Comparison of ENCODE assay signal across 7 mouse cellular contexts in the genomic region with DNA sequence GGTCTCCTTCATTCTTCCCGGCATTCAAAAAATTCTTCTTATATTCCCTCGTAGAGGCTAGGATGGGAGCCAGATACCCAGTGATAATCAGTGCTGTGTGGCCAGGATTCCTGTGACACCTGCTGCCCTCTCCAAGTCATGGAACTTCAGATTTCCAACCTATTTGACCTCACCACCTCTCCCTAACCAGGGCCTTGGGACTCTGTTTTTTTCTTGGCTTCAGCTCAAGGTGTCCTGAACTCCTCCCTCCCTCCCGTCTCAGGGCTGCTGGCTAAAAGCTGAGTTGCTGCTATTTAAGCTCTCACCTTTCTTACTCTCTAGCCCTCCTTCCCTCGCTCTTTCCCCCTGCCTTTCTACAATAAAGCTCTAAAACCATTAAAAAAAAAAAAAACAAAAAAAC. TPM values are rescaled to one million over a fixed set of nuclear protein-coding genes. Genes with fewer than 3 reads are reported as not detected.
A peak's percentile ranks its signal among the peaks of the same experiment; 100 is the strongest.
DNase-seq lines count a peak whose midpoint lies in the region; ATAC-seq lines count a peak whose summit lies in the region.

No protein-coding gene starts in this region.

- H3K4me1 ChIP-seq in lung, embryonic 15.5 days = peaks cover 26% of the 10 kb centered on the region
- H3K4me1 ChIP-seq in forebrain, embryonic 14.5 days (ENCODE audit: control insufficient read depth, insufficient read depth, low read length) = peaks cover 18% of the 10 kb centered on the region
- peaks cover 50% of the 10 kb centered on the region for H3K4me1 ChIP-seq in limb, embryonic 10.5 days
- H3K4me1 ChIP-seq in neural tube, embryonic 13.5 days (replicated peaks) = peaks cover 38% of the 10 kb centered on the region

- no peaks in the 10 kb centered on the region for H3K27me3 ChIP-seq in lung, embryonic 15.5 days
- H3K27me3 ChIP-seq in forebrain, embryonic 14.5 days (replicated peaks; ENCODE audit: control insufficient read depth, insufficient read depth, low read length) = no peaks in the 10 kb centered on the region
- no peaks in the 10 kb centered on the region for H3K27me3 ChIP-seq in limb, embryonic 10.5 days (ENCODE audit: low read depth, poor library complexity, severe bottlenecking)
- H3K27me3 ChIP-seq in neural tube, embryonic 13.5 days = no peaks in the 10 kb centered on the region

- no peak for DNase-seq in lung, postnatal 4 days
- peak; percentile 34 for DNase-seq in forebrain, embryonic 14.5 days (ENCODE audit: low spot score)
- DNase-seq in limb, embryonic 10.5 days (ENCODE audit: low spot score) = no peak
- DNase-seq in urinary bladder, adult 18-20 months (ENCODE audit: low spot score in 2 of 2) = no peak

- peak overlapping the region; percentile 77 for H3K9ac ChIP-seq in lung, embryonic 15.5 days
- H3K9ac ChIP-seq in forebrain, embryonic 14.5 days (ENCODE audit: low read length) = peak overlapping the region; percentile 91
- H3K9ac ChIP-seq in neural tube, embryonic 13.5 days = peak overlapping the region; percentile 97

- peak overlapping the region; percentile 95 for H3K4me2 ChIP-seq in lung, embryonic 15.5 days
- H3K4me2 ChIP-seq in forebrain, embryonic 14.5 days (ENCODE audit: low read length) = peak overlapping the region; percentile 87
- peak overlapping the region; percentile 98 for H3K4me2 ChIP-seq in neural tube, embryonic 13.5 days

- peaks cover 15% of the 10 kb centered on the region for H3K36me3 ChIP-seq in lung, embryonic 15.5 days
- H3K36me3 ChIP-seq in forebrain, embryonic 14.5 days (ENCODE audit: control insufficient read depth, insufficient read depth, low read length) = peaks cover 14% of the 10 kb centered on the region
- H3K36me3 ChIP-seq in limb, embryonic 10.5 days = peaks cover 35% of the 10 kb centered on the region
- peaks cover 15% of the 10 kb centered on the region for H3K36me3 ChIP-seq in neural tube, embryonic 13.5 days

- no peaks in the 10 kb centered on the region for H3K9me3 ChIP-seq in lung, embryonic 15.5 days
- no peaks in the 10 kb centered on the region for H3K9me3 ChIP-seq in forebrain, embryonic 14.5 days (replicated peaks; ENCODE audit: control insufficient read depth, low read length)
- H3K9me3 ChIP-seq in limb, embryonic 10.5 days (replicated peaks) = no peaks in the 10 kb centered on the region
- no peaks in the 10 kb centered on the region for H3K9me3 ChIP-seq in neural tube, embryonic 13.5 days

- peak overlapping the region; percentile 98 for H3K27ac ChIP-seq in lung, embryonic 15.5 days
- no peak overlapping the region for H3K27ac ChIP-seq in forebrain, embryonic 14.5 days (ENCODE audit: low read depth, low read length)
- H3K27ac ChIP-seq in limb, embryonic 10.5 days = peak overlapping the region; percentile 99
- peak overlapping the region; percentile 98; the same call in 1 of the 2 replicates for H3K27ac ChIP-seq in neural tube, embryonic 13.5 days (replicated peaks)

- 9% methylated on average over 4 of the region's 4 CpGs for WGBS in lung, embryonic 15.5 days
- WGBS in forebrain, embryonic 14.5 days = 20% methylated on average over 4 of the region's 4 CpGs
- 24% methylated on average over 4 of the region's 4 CpGs for WGBS in limb, embryonic 10.5 days
- 23% methylated on average over 4 of the region's 4 CpGs for WGBS in neural tube, embryonic 13.5 days

- no peak for ATAC-seq in lung, embryonic 15.5 days (ENCODE audit: borderline replicate concordance, extremely low read depth, low FRiP score, low TSS enrichment)
- ATAC-seq in forebrain, embryonic 14.5 days = no peak
- no peak for ATAC-seq in neural tube, embryonic 13.5 days (ENCODE audit: low read depth)
- ATAC-seq in monocyte, adult 5-6 weeks (replicated peaks; ENCODE audit: insufficient number of reproducible peaks, low FRiP score, low TSS enrichment, poor library complexity, severe bottlenecking) = no peak

- peak overlapping the region; percentile 88 for H3K4me3 ChIP-seq in lung, embryonic 15.5 days
- peak overlapping the region; percentile 87 for H3K4me3 ChIP-seq in forebrain, embryonic 14.5 days (ENCODE audit: low read depth, low read length)
- H3K4me3 ChIP-seq in limb, embryonic 10.5 days = peak overlapping the region; percentile 91
- H3K4me3 ChIP-seq in neural tube, embryonic 13.5 days = peak overlapping the region; percentile 76

RNA-seq across cellular contexts. Expression of a gene that starts 0.9 kb away (rescaled TPM):
- polyA plus RNA-seq in lung, embryonic 15.5 days (2015; fragmentation: Nextera tagmentation; extraction: Ambion mirVana) = 11.9 and 13.0 TPM in 2 replicates
- polyA plus RNA-seq in forebrain, embryonic 14.5 days (2014; fragmentation: Nextera tagmentation; extraction: Ambion mirVana) = 15.0 and 18.6 TPM in 2 replicates
- polyA plus RNA-seq in limb, embryonic 10.5 days (2016; fragmentation: Nextera tagmentation; extraction: Ambion mirVana) = 20.2 and 25.8 TPM in 2 replicates
- 10.9 and 11.7 TPM in 2 replicates for polyA plus RNA-seq in neural tube, embryonic 13.5 days (2015; fragmentation: Nextera tagmentation; extraction: Ambion mirVana)
- total RNA-seq in monocyte, adult 5-6 weeks (2017) = 0.87 TPM in 1 of 3 replicates, not detected in the others

RNA-seq across cellular contexts. Expression of a gene that starts 1.0 kb away (rescaled TPM):
- 7.1 and 8.0 TPM in 2 replicates for polyA plus RNA-seq in lung, embryonic 15.5 days (2015; fragmentation: Nextera tagmentation; extraction: Ambion mirVana)
- 16.7 and 23.8 TPM in 2 replicates for polyA plus RNA-seq in forebrain, embryonic 14.5 days (2014; fragmentation: Nextera tagmentation; extraction: Ambion mirVana)
- polyA plus RNA-seq in limb, embryonic 10.5 days (2016; fragmentation: Nextera tagmentation; extraction: Ambion mirVana) = 12.6 and 13.3 TPM in 2 replicates
- 13.8 and 20.5 TPM in 2 replicates for polyA plus RNA-seq in neural tube, embryonic 13.5 days (2015; fragmentation: Nextera tagmentation; extraction: Ambion mirVana)
- total RNA-seq in monocyte, adult 5-6 weeks (2017) = 16.1 to 57.8 TPM (median 24.6 TPM) in 3 replicates

RNA-seq across cellular contexts. Expression of a gene that starts 4.5 kb away (rescaled TPM):
- 1.4 and 5.0 TPM in 2 replicates for polyA plus RNA-seq in lung, embryonic 15.5 days (2015; fragmentation: Nextera tagmentation; extraction: Ambion mirVana)
- polyA plus RNA-seq in forebrain, embryonic 14.5 days (2014; fragmentation: Nextera tagmentation; extraction: Ambion mirVana) = 0.10 and 0.17 TPM in 2 replicates
- 0.93 and 1.7 TPM in 2 replicates for polyA plus RNA-seq in limb, embryonic 10.5 days (2016; fragmentation: Nextera tagmentation; extraction: Ambion mirVana)
- 0.28 and 0.80 TPM in 2 replicates for polyA plus RNA-seq in neural tube, embryonic 13.5 days (2015; fragmentation: Nextera tagmentation; extraction: Ambion mirVana)
- total RNA-seq in monocyte, adult 5-6 weeks (2017) = 83.6 to 201 TPM (median 84.0 TPM) in 3 replicates

RNA-seq across cellular contexts. Expression of a gene that starts 13.8 kb away (rescaled TPM):
- polyA plus RNA-seq in lung, embryonic 15.5 days (2015; fragmentation: Nextera tagmentation; extraction: Ambion mirVana) = 81.7 and 82.2 TPM in 2 replicates
- 62.9 and 67.8 TPM in 2 replicates for polyA plus RNA-seq in forebrain, embryonic 14.5 days (2014; fragmentation: Nextera tagmentation; extraction: Ambion mirVana)
- polyA plus RNA-seq in limb, embryonic 10.5 days (2016; fragmentation: Nextera tagmentation; extraction: Ambion mirVana) = 77.7 and 91.6 TPM in 2 replicates
- 60.4 and 76.5 TPM in 2 replicates for polyA plus RNA-seq in neural tube, embryonic 13.5 days (2015; fragmentation: Nextera tagmentation; extraction: Ambion mirVana)
- total RNA-seq in monocyte, adult 5-6 weeks (2017) = 85.4 to 110 TPM (median 101 TPM) in 3 replicates

RNA-seq across cellular contexts. Expression of a gene that starts 18.7 kb away (rescaled TPM):
- polyA plus RNA-seq in lung, embryonic 15.5 days (2015; fragmentation: Nextera tagmentation; extraction: Ambion mirVana) = 8.1 and 8.6 TPM in 2 replicates
- 1.1 and 1.2 TPM in 2 replicates for polyA plus RNA-seq in forebrain, embryonic 14.5 days (2014; fragmentation: Nextera tagmentation; extraction: Ambion mirVana)
- 6.1 and 6.4 TPM in 2 replicates for polyA plus RNA-seq in limb, embryonic 10.5 days (2016; fragmentation: Nextera tagmentation; extraction: Ambion mirVana)
- polyA plus RNA-seq in neural tube, embryonic 13.5 days (2015; fragmentation: Nextera tagmentation; extraction: Ambion mirVana) = 2.0 and 3.3 TPM in 2 replicates
- total RNA-seq in monocyte, adult 5-6 weeks (2017) = 1.6 to 9.9 TPM (median 2.5 TPM) in 3 replicates
